Mouse (Mus musculus) lung, postnatal 25 days (tissue): ENCODE data around the gene Prpf4b.
"Not testable (repeated sequence)": the region's sequence is repeated elsewhere in the genome, so short reads cannot be mapped to it uniquely, and the experiment has no call there.

Experiments used
- DNase-seq: peaks from one replicate; pipeline ENCODE4 v3.0.0; 2022; ENCODE audit warnings: low spot score

Gene Prpf4b

GRCm38 (mm10) chr13:34875166-34875710, at the start of gene Prpf4b:
Prpf4b (plus strand) TSS chr13:34875302.
- DNase-seq = peak; percentile 92

DNA sequence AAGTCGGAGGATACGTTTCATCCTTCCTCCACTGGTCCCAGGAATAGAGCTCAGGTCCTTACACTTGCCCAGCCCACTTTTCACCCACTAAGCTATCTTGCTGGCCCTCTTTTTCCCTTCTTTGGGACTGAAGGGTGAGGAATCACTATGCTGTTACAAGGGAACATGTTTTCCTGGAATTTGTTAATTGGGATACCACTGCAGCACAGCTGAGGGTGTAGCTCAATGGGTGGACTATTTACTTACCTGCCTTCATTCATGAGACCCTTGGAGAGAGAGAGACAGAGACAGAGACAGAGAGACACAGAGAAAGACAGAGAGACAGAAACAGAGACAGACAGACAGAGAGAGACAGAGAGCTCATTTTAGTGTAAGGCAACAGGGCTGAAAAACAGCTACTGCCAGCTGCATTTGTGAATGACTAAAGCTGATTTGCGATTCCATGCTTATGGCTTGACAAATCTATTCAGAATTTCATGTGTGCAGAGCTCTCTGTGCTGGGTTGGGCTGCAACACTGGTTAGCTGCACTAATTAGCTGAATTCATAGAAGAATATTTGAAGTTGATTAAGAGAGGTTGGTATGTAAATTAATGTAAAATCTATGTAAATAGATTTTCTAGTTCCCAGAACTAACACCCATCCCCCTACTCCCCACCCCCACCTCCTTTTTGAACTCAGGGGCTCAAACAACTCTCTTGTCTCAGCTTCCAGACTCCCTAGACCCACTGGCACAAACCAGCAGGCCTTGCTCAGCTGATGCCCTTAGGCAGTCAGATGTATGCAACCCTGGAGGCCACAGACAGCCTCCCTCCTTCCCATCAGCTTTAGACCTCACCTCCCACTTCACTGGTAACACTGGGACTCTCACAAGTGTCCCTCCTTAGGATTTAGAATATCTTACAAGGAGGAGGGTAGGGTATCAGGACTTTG, 48.1 kb upstream of the Prpf4b start:
- DNase-seq = no peak

GRCm38 (mm10) chr13:34827988-34828882, 46.9 kb upstream of the Prpf4b start:
- DNase-seq = no peak

DNA sequence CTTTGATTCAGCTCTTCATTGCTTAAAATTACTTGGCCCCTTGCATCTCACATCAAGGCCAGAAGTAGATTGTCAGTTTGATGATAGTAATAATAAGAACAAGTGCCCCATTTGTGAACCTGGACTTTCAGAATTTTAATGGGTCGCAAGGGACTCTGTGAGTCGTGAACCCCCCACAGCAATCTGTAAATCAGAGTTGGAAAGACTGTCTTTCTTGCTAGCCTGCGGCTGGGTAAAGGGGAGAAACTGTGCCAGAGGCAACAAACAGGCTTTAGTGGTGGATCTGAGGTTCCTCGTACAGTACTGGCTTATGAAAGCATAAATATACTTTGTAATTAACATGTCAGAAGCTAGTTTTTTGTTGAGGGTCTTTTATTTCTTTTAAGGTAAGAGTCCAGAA, 32.3 kb upstream of the Prpf4b start:
- DNase-seq = no peak

- no peak for DNase-seq
Observed at GRCm38 (mm10) chr13:34850759-34851158, 24.3 kb upstream of the Prpf4b start.

DNA sequence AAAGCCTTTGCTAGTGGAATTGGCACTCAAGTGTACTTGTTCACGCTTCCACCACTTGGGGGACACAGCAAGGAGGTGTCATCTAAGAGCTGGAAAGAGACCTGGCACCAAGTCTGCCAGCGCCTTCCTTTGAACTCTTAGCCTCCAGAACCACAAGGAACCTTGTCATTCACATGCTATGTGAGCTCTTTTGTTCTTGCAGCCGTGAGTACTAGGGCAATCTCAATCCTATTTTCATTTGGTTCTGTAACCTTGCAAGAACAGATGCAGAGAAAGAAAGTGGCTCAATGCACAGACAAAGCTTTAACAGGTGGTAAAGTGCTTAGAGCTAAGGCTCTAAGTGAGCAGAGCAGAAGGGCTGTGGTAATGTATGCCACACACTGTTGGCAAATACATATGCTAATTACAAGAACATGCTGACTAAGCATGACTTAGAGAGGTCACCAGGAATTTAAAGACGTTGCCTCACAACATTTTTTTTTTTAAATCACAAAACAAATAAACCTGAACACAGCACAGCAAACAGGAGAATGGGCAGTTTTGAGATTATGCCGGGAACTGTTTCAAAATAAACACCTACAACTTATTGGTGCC, 23.8 kb upstream of the Prpf4b start:
- no peak for DNase-seq

DNA sequence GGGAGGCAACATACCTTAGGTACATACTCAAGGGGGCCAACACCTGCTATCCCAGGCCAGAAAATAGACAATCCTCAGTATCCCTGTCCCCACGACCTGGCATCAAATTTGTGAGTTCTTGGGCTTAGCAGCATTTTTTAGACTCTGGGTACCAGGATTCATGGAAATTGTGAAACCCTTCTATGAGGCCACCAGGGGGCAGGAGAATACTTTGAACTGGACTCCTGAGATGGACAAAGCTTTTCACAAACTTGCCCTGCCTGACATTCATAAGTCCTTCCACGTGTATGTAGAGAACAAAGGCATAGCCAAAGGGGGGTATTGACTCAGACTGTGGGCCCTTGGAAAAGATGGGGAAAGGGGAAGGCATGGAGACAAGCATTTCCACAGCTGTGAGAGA, 17.6 kb upstream of the Prpf4b start:
- DNase-seq = peak; percentile 31

- no peak for DNase-seq
Observed at GRCm38 (mm10) chr13:34859406-34859805, 15.7 kb upstream of the Prpf4b start.

- not testable (repeated sequence) for DNase-seq
Observed at GRCm38 (mm10) chr13:34861166-34861565, 13.9 kb upstream of the Prpf4b start.

DNA sequence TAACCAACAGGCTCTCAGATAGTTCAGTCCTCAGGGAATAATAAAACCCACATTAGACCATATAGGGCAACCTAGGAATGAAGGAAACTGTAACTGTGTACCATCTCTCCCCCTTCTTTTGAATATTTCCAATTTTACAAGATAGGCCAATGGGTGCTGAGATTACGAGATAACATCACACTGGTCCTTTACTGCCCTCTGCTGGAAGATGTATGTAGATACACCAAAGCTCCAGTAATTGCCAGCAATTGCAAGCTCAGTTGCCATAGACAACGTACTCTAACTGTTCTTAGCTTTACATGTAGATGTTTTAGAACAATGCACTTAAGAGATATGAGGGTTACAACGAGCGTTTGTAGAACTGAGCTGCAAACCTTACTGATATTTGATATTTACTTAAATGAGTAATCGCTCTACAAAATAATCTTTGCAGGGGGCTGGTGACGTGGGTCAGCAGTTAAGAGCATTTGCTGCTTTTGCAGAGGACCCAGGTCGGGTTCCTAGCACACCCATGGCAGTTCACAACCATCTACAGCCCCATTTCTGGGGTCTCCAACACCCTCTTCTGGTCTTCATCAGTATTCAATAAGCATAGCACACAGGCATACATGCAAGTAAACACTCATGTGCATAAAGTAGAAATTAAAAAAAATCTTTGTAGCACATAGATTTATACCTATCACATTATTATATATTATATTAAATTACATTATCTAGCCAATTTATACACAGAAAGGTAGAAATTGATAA, 10.5 kb upstream of the Prpf4b start:
- peak; percentile 75 for DNase-seq

GRCm38 (mm10) chr13:34873801-34874681, 1.1 kb upstream of the Prpf4b start:
- DNase-seq = peak; percentile 97

DNA sequence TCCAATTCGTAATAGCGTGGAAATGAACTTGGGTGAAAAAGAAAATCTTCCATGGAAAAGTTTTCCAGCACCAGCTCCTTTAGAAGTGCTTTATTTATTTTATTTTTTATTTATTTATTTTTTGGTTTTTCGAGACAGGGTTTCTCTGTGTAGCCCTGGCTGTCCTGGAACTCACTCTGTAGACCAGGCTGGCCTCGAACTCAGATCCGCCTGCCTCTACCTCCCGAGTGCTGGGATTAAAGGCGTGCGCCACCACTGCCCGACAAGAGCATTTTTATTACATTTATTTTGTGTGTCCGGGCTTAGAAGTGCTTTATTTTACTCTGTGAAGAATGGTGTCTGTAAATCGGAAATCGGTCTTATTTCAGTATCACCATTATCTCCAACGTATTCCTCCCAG, 366 bp upstream of the Prpf4b start:
- DNase-seq = not testable (repeated sequence)

DNA sequence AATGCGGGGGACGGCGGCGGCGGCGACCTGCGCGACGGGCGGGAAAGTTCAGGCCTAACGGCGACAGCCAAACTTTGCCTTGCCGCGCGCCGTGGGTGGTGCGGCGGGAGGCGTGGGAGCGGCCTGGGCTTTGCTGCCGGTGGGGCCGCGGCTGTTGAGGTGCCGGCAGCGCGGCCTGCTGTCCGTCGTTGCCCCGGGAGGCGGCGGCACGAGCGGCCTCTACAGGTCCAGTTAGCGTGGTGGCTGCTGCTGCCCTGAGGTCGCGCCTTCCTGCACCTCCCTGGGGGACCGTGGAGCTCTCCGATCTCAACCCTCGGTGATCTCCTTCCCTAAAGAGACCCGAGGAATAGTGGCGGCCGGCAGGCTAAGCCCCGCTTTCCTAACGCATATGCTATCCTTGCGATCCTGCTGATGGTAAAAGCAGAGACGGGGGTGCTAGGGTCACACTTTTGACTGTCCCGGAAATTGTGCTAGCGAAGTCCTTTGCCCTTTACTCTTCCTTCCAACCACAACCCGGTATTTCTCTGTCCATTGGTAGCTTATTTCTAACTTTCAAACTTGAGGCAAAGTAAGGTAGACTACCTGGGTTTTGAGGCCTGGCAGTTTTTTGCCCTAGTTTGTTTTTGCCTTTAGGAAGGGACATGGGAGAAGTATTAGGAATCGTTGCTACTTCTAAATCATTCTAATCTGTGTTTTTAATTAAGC, 791 bp downstream of the Prpf4b start:
- DNase-seq = peak; percentile 65

- DNase-seq = no peak
Observed at GRCm38 (mm10) chr13:34876481-34876880, 1.4 kb downstream of the Prpf4b start.

GRCm38 (mm10) chr13:34892871-34893270, 17.8 kb downstream of the Prpf4b start:
- no peak for DNase-seq

DNA sequence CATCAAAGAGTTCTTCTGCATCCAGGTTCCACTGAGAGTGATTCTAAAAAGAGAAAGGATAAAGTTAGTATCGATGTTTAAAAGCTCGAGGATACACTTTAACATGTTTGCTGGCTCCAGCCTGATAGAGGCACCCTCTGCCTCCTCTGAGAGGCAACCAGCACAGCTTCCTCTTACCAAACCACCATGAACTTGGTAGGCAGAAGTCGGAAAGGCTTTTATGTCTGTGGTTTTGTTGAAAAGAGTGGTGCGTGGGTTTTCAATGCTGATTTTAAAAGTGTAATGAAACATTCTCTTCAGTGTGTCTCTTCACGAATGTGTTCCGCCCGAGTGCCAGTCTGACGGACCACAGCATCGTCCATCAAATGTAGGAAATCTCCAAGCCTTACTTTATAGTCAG, 39.5 kb downstream of the Prpf4b start:
- peak; percentile 5 for DNase-seq

DNA sequence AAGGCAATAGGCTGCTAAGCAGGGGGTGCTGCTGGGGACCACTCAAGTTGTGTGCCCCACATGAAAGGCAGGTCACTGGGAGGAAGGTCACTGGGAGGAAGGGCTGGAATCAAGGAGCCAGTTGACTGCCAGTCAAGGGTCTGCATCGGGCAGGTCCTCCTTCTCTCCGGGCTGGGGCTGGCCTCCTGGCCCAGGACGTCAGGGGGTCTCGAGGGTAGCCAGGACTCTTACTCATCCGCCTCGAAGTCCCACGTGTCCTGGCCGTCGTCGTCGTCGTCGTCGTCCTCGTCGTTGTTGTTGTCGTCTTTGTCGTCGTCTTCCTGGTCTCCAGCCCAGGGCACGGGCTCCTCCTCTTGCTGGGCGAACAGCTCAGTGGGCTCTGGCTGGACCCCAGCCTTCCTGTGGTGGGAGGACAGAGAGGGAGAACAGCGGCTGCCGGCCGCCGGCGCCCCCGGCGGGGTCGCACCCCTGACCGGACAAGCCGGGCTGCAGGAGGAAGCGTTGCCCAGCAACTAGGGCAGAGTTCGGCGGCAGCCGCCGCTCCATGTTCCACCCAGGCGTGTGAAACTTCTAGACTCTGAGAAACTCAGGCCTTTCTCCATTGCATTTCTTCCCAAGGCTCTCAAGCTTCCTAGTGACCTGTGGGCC, 41.5 kb downstream of the Prpf4b start:
- no peak for DNase-seq

- DNase-seq = no peak
Observed at GRCm38 (mm10) chr13:34924210-34924609, 49.1 kb downstream of the Prpf4b start, which contains the start of the genes Fam217a and 4933417A18Rik. Fam217a (minus strand) TSS chr13:34924310. 4933417A18Rik (plus strand) TSS chr13:34924409.
